Mouse (Mus musculus): ENCODE data around the gene F8. TPM values are rescaled to one million over a fixed set of nuclear protein-coding genes. Genes with fewer than 3 reads are reported as not detected.
"Not testable (repeated sequence)": the region's sequence is repeated elsewhere in the genome, so short reads cannot be mapped to it uniquely, and the experiment has no call there.

The F8 gene
- total RNA-seq, 2 experiments from 2014 or later = 1.8 to 3.6 TPM

DNA sequence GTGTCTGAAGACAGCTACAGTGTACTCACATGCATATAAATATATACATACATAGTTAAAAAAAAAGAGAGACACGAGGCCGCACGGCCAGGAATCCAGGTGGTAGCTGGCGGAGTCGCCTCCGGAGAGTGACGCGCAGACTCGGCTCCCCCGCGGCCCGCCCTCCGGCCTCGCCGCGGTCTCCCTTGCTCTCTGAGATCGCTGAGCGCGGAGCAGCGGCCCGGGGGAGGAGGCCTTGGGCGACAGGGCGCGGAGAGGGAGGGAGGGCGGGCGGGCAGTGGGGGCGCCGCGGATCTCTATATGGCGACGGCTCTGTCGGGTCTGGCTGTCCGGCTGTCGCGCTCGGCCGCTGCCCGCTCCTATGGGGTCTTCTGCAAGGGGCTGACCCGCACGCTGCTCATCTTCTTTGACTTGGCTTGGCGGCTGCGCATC is 239.3 kb downstream of the F8 start:
- DNase-seq (ENCODE audit: low spot score in 2 of 2) = not testable (repeated sequence)

DNA sequence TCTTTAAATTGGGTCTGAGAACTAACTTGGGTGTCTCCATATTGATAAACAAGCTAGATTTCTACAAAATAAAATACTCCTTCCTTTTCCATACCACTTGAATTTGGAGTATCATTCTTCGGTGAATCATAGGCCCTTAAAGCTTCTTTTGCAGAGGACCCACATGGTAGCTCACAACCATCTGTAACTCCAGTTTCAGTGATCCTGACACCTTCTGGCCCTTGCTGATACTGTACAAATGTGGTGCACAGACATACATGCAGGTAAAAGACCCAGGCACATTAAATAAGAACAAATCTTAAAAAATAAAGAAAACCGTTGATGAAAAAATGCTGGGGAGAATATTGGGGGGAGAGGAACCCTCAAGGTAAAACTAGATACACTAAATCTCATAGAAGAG is 244.2 kb downstream of the F8 start:
- no peak for DNase-seq (ENCODE audit: low spot score in 2 of 2)

DNA sequence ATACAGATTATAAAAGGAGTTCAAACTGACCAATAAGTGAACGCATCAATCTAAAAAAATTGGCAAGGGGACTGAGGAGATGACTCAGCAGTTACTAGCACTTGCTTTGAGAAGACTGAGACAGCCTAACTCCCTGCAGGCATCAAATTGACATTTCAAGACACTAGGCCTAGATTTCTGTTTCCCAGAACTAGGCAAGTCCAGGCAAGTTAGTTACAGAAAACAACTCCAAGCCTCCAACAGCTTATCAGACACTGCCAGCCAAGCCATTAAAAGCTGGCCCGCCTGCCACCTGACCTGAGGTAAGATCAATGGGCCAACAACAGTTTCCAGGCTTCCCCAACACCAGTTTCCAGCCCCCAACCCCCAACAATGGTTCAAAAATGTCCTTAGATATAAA is 244.7 kb downstream of the F8 start:
- DNase-seq (ENCODE audit: low spot score in 2 of 2) = no peak

DNA sequence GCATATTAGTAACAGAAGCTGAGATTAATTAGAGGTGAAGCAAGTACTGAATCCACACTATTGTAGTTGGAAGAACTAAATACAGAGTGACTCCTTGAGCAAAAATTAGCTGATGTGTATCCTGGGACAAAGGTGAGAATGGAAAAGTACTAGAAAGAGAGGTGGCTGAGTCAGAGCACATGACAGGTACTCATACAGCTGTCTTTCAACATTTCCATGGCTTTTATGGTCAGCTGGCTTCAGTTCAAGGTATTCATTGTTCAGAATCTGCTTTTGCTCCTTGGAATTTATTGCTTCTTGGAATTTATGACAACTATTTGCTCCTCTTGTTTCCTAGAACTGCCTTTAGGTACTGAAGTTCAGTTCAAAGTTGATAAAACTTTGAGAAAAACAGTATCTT is 245.5 kb downstream of the F8 start:
- DNase-seq (ENCODE audit: low spot score in 2 of 2) = no peak

DNA sequence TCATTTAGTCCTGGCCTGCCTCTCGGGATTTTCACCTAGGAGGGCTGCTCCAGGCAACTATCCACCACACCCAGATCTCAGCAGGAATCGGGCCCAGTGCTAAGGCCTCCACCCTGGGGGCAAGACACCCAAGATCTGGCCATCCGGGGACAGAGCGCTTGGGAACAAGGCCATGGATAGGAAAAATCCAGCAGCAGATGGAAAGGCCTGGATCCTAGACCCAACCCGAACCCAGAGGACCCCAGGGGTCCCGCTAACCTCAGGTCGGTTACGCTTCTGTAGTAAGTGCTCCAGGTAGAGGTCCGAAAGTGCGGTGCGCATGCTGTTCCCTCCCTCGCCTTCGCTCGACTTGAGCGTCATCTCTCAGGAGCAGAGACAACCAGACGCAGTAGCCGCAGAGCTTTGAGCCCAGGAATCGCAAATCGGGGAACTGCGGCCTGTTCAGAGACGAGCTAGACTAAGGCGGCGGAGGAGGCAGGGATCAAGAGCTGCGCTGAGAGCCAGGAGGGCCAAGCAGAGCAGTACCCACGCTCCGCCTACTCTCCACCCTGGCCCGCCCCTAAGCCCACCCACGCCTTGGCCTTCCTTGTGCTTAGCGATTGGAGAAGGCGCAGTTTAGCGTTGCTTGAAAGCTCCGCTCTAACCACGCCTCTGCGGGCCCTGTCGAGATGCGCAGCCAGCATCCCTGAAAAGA is 251.8 kb downstream of the F8 start, which contains the start of gene Mpp1:
Mpp1 (minus strand) TSS at position 550 of the 694 bp plus-strand sequence.
- peak; percentile 40 to 65 for DNase-seq (ENCODE audit: low spot score in 2 of 2)

DNA sequence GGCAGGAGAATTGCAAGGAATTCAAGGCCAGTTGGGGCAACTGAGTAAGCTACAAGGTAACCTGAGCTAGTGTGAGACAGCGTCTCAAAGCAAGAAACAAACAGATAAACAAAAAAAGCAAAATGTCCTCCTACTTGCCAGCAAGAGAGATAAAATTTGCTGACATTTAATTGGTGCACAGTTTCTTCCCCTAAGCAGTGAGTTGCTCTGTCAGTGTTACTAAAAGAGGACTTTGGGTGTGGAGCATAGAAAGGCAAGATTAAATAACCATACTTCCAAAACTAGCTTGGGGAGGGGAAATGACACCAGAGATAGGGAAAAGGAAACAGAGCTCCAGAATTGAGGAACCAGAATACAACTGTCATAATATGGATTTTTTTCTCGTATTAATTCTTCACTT is 252.9 kb downstream of the F8 start:
- DNase-seq (ENCODE audit: low spot score in 2 of 2) = no peak

DNA sequence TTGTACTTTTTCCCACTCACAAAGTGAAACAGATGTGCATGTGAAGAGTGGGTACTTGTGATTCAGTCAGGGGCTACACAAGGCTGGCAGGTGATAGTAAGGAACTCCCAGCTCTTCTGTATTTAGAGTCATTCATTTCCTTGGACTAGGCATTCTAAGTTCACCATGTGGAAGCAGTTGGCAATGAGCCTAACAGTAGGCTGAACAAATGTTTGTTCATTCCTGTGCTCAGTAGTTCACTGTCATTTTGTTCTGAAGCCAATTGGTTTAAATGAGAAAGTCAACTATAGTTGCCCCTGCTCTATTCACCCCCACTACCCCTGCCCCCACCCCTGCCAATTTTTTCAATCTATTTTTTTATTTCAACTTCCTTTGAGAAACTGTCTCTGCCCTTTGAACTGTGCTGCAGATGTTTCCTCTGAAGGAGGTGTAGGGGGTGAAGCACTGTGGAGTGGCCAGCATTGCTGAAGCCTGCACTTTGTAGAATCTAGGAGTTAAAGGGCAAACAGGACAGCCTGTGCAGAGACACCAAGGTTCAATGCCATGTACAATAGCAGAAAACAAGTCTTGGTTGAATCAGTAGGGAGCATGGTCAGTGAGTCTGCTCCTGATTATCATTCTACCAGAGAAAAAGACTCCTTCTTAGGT is 254.0 kb downstream of the F8 start:
- DNase-seq (ENCODE audit: low spot score in 2 of 2) = peak in 1 of 2 experiments; percentile 7

DNA sequence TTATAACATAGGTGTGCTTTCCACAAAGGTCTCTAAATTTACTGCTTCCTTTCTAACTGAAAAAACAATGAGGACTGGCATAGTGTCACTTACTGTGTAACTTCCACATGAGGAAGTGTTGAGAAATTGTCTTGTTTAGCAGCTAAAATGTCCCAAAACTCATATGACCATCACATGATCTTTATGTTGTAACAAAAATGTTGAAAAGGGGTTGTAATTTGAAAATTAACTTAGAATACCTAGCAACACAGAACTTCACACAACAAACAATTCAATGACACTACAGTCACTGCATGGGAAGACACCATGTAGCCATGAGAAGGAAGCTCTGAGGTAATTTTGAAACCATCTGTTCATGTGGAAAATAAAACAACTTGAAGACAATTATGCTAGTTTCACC is 255.5 kb downstream of the F8 start:
- no peak for DNase-seq (ENCODE audit: low spot score in 2 of 2)

DNA sequence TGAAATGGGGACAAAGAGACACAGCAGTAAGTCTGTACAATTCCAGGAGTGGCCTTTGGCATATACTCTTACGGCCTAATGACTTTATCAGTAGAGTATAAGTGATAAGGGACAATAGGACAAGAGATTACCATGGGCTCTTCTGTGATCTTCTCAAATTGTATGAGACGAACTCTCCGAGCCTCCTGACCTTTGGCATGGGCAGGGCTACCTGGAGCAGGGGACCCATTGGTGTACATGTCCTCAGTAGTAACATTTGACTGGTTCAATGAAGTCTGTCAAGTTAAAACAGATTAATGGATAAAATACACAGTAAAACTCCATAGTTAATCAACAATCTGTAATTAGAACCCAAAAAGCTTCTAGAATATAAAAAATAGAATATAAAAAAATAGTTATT is 256.8 kb downstream of the F8 start:
- no peak for DNase-seq (ENCODE audit: low spot score in 2 of 2)

Other genes with a start within 250 kb of the F8 start
- not detected for gene Smim9, start 218.8 kb downstream of the F8 start, total RNA-seq (2021)
- 10 to 100 TPM; 45.4 to 56.3 TPM for gene Fundc2, start 216 bp downstream of the F8 start, total RNA-seq (2021)
- gene Cmc4, start 34.0 kb upstream of the F8 start, total RNA-seq (2021) = 10 to 100 TPM in 1 of 2 experiments, 1 to 10 TPM in 1; 9.3 to 12.0 TPM
- gene Mtcp1, start 34.0 kb upstream of the F8 start, total RNA-seq (2021) = 1 to 10 TPM; 6.1 to 6.7 TPM
- gene Brcc3, start 34.0 kb upstream of the F8 start, total RNA-seq (2021) = 10 to 100 TPM; 34.4 to 40.8 TPM
- gene Vbp1, start 131.7 kb upstream of the F8 start, total RNA-seq (2021) = 10 to 100 TPM; 78.5 to 84.4 TPM
- 10 to 100 TPM; 34.6 to 36.9 TPM for gene Rab39b, start 195.6 kb upstream of the F8 start, total RNA-seq (2021)